In the genomic region with DNA sequence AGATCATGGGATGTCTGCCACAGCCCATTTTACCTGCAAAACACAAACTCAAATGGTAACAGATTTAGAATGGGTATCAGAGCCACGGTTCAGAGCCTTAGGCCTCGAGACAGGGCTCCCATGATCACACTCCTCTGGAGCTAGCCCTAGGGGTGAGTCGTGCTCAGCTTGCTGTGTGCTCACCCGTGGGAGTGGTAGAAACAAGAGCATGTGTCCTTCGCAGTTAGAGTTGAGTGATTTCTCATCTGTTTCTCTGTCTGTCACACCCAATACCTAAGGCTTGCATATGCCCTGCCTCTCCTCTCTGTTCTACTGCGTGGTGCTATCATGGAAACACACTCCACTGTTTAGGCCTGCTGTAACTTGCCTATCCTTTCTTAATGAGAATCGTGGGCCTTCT, we compare ENCODE assay signal across 27 mouse cellular contexts.
DNase-seq lines count a peak whose midpoint lies in the region; ATAC-seq and TF ChIP-seq lines count a peak whose summit lies in the region.
"Had no signal": no experiment of that assay in that cellular context is flagged by ENCODE, and none has a peak within 500 bp of the region (broad histone marks: within the 10 kb centered on the region; RNA-seq: fewer than 3 reads in every experiment).

No protein-coding gene starts in this region.

- peaks cover 21% of the 10 kb centered on the region for H3K4me1 ChIP-seq in hindbrain, embryonic 12.5 days
- H3K4me1 ChIP-seq in hindbrain, embryonic 14.5 days (replicated peaks; ENCODE audit: control insufficient read depth, insufficient read depth, low read length), result peaks cover 25% of the 10 kb centered on the region
- peaks cover 1% of the 10 kb centered on the region for H3K4me1 ChIP-seq in midbrain, embryonic 11.5 days (ENCODE audit: control insufficient read depth, insufficient read depth, low read length)
- peaks cover 10% of the 10 kb centered on the region; the same call in 1 of the 2 replicates for H3K4me1 ChIP-seq in midbrain, embryonic 14.5 days (ENCODE audit: control insufficient read depth, insufficient read depth, low read length)
- peaks cover 16% of the 10 kb centered on the region for H3K4me1 ChIP-seq in stomach, embryonic 16.5 days (ENCODE audit: control insufficient read depth, insufficient read depth, low read length)

- DNase-seq in hindbrain, embryonic 14.5 days (ENCODE audit: low spot score), result no peak
- DNase-seq in midbrain, embryonic 11.5 days (ENCODE audit: low spot score, missing footprints), result peak; percentile 68
- no peak for DNase-seq in midbrain, embryonic 14.5 days
- DNase-seq in Patski (ENCODE audit: low read depth, low spot score), result no peak
- DNase-seq in spleen, postnatal 10 days (ENCODE audit: low spot score in 2 of 2), result no peak
- no peak for DNase-seq in embryo, embryonic 11 days
- DNase-seq: adrenal gland, postnatal 25 days; cerebellum, adult 11-12 months; cerebellum, adult 9-11 months; gastrocnemius, postnatal 14 days; kidney, adult 8-10 months; kidney, postnatal 10 days; lung, embryonic 14.5 days; lung, postnatal 14 days; right cerebral cortex, postnatal 14 days had no signal

- CTCF ChIA-PET in Patski (lab: Charles Lee), result no interaction called here

- H3K9me3 ChIP-seq in hindbrain, embryonic 12.5 days (replicated peaks), result no peaks in the 10 kb centered on the region
- H3K9me3 ChIP-seq in hindbrain, embryonic 14.5 days (ENCODE audit: control insufficient read depth, low read length), result no peaks in the 10 kb centered on the region
- peaks cover 3% of the 10 kb centered on the region; the same call in 1 of the 2 replicates for H3K9me3 ChIP-seq in midbrain, embryonic 11.5 days (ENCODE audit: control insufficient read depth, low read length)
- no peaks in the 10 kb centered on the region for H3K9me3 ChIP-seq in midbrain, embryonic 14.5 days (ENCODE audit: control insufficient read depth, low read length)
- H3K9me3 ChIP-seq in stomach, embryonic 16.5 days (replicated peaks; ENCODE audit: control insufficient read depth, low read length), result no peaks in the 10 kb centered on the region
- H3K9me3 ChIP-seq: heart, embryonic 10.5 days; heart, embryonic 15.5 days; intestine, embryonic 15.5 days; liver, embryonic 15.5 days; neural tube, embryonic 13.5 days had no signal

- no peaks in the 10 kb centered on the region for H3K27me3 ChIP-seq in hindbrain, embryonic 12.5 days
- no peaks in the 10 kb centered on the region for H3K27me3 ChIP-seq in hindbrain, embryonic 14.5 days (ENCODE audit: control insufficient read depth, insufficient read depth, low read length)
- H3K27me3 ChIP-seq in midbrain, embryonic 11.5 days (ENCODE audit: control insufficient read depth, insufficient read depth, low read length), result no peaks in the 10 kb centered on the region
- H3K27me3 ChIP-seq in midbrain, embryonic 14.5 days (ENCODE audit: control insufficient read depth, insufficient read depth, low read length), result no peaks in the 10 kb centered on the region
- H3K27me3 ChIP-seq in Patski, result no peaks in the 10 kb centered on the region
- H3K27me3 ChIP-seq in stomach, embryonic 16.5 days (ENCODE audit: control insufficient read depth, insufficient read depth, low read length), result no peaks in the 10 kb centered on the region
- H3K27me3 ChIP-seq: CH12.LX; heart, embryonic 15.5 days; intestine, embryonic 15.5 days; limb, embryonic 12.5 days; liver, embryonic 15.5 days; neural tube, embryonic 13.5 days had no signal

- in situ Hi-C loops in Patski (cut with MboI; ENCODE audit: low pct_unique_long_range_greater_than_20kb), result no loop called here

- no peak overlapping the region for H3K4me2 ChIP-seq in hindbrain, embryonic 12.5 days (replicated peaks)
- no peak overlapping the region for H3K4me2 ChIP-seq in hindbrain, embryonic 14.5 days (replicated peaks)
- H3K4me2 ChIP-seq in midbrain, embryonic 11.5 days, result no peak overlapping the region
- H3K4me2 ChIP-seq in midbrain, embryonic 14.5 days (ENCODE audit: low read length), result no peak overlapping the region
- no peak overlapping the region for H3K4me2 ChIP-seq in stomach, embryonic 16.5 days (ENCODE audit: low read depth, low read length)
- H3K4me2 ChIP-seq: heart, embryonic 15.5 days; intestine, embryonic 15.5 days; limb, embryonic 12.5 days; liver, embryonic 15.5 days; lung, embryonic 14.5 days; neural tube, embryonic 13.5 days had no signal

- H3K4me3 ChIP-seq in hindbrain, embryonic 12.5 days, result no peak overlapping the region
- no peak overlapping the region for H3K4me3 ChIP-seq in hindbrain, embryonic 14.5 days (replicated peaks; ENCODE audit: low read length)
- no peak overlapping the region for H3K4me3 ChIP-seq in midbrain, embryonic 11.5 days (ENCODE audit: low read depth, low read length)
- no peak overlapping the region for H3K4me3 ChIP-seq in midbrain, embryonic 14.5 days (replicated peaks; ENCODE audit: low read depth, low read length)
- no peak overlapping the region for H3K4me3 ChIP-seq in stomach, embryonic 16.5 days (replicated peaks; ENCODE audit: low read length)
- H3K4me3 ChIP-seq: heart, embryonic 10.5 days; heart, embryonic 15.5 days; intestine, embryonic 15.5 days; left cerebral cortex, adult 2 months; limb, embryonic 12.5 days; liver, embryonic 15.5 days; neural tube, embryonic 13.5 days had no signal

- peak overlapping the region; percentile 8; the same call in 1 of the 2 replicates for H3K27ac ChIP-seq in hindbrain, embryonic 12.5 days
- H3K27ac ChIP-seq in hindbrain, embryonic 14.5 days, result no peak overlapping the region
- no peak overlapping the region for H3K27ac ChIP-seq in midbrain, embryonic 11.5 days (ENCODE audit: low read depth, low read length)
- H3K27ac ChIP-seq in midbrain, embryonic 14.5 days (replicated peaks; ENCODE audit: low read depth, low read length), result no peak overlapping the region
- peak overlapping the region; percentile 68; the same call in 1 of the 2 replicates for H3K27ac ChIP-seq in stomach, embryonic 16.5 days (ENCODE audit: low read length)
- H3K27ac ChIP-seq: heart, embryonic 10.5 days; heart, embryonic 15.5 days; hindbrain, postnatal 0 days; intestine, embryonic 15.5 days; left cerebral cortex, adult 2 months; limb, embryonic 12.5 days; liver, embryonic 15.5 days; neural tube, embryonic 13.5 days had no signal

- H3K36me3 ChIP-seq in hindbrain, embryonic 12.5 days, result no peaks in the 10 kb centered on the region
- no peaks in the 10 kb centered on the region for H3K36me3 ChIP-seq in hindbrain, embryonic 14.5 days (replicated peaks; ENCODE audit: control insufficient read depth, insufficient read depth)
- no peaks in the 10 kb centered on the region for H3K36me3 ChIP-seq in midbrain, embryonic 11.5 days (ENCODE audit: control insufficient read depth, insufficient read depth, low read length)
- no peaks in the 10 kb centered on the region for H3K36me3 ChIP-seq in midbrain, embryonic 14.5 days (ENCODE audit: control insufficient read depth, insufficient read depth, low read length)
- no peaks in the 10 kb centered on the region for H3K36me3 ChIP-seq in stomach, embryonic 16.5 days (ENCODE audit: control insufficient read depth, insufficient read depth, low read length)
- H3K36me3 ChIP-seq: heart, embryonic 15.5 days; intestine, embryonic 15.5 days; limb, embryonic 12.5 days; liver, embryonic 15.5 days; neural tube, embryonic 13.5 days had no signal

- no peak for TF ChIP-seq CTCF in Patski (IDR thresholded peaks at IDR 0.05)

- no peak for ATAC-seq in hindbrain, embryonic 12.5 days (ENCODE audit: low FRiP score)
- no peak for ATAC-seq in hindbrain, embryonic 14.5 days (ENCODE audit: low FRiP score)
- ATAC-seq in midbrain, embryonic 11.5 days (ENCODE audit: low FRiP score), result no peak
- ATAC-seq in midbrain, embryonic 14.5 days (ENCODE audit: low FRiP score, low TSS enrichment), result no peak
- ATAC-seq in Patski, result peak; percentile 31
- ATAC-seq in stomach, embryonic 16.5 days (ENCODE audit: insufficient read depth, low FRiP score), result peak; percentile 37; the same call in 1 of the 2 replicates
- ATAC-seq: forebrain, embryonic 16.5 days; intestine, embryonic 15.5 days had no signal

- WGBS in hindbrain, embryonic 12.5 days, result 82% methylated on average over 7 of the region's 7 CpGs
- WGBS in hindbrain, embryonic 14.5 days, result 71% methylated on average over 7 of the region's 7 CpGs
- WGBS in midbrain, embryonic 11.5 days, result 80% methylated on average over 7 of the region's 7 CpGs
- WGBS in midbrain, embryonic 14.5 days, result 75% methylated on average over 7 of the region's 7 CpGs
- WGBS in stomach, embryonic 16.5 days, result 63% methylated on average over 7 of the region's 7 CpGs

- POLR2A ChIA-PET in Patski (lab: Charles Lee), result no interaction called here

- H3K9ac ChIP-seq in hindbrain, embryonic 12.5 days, result no peak overlapping the region
- H3K9ac ChIP-seq in hindbrain, embryonic 14.5 days, result no peak overlapping the region
- H3K9ac ChIP-seq in midbrain, embryonic 11.5 days (ENCODE audit: low read length), result no peak overlapping the region
- H3K9ac ChIP-seq in midbrain, embryonic 14.5 days (replicated peaks; ENCODE audit: low read length), result no peak overlapping the region
- H3K9ac ChIP-seq in stomach, embryonic 16.5 days (ENCODE audit: low read length), result no peak overlapping the region
- H3K9ac ChIP-seq: heart, embryonic 15.5 days; intestine, embryonic 15.5 days; limb, embryonic 12.5 days; liver, embryonic 15.5 days; lung, embryonic 14.5 days; neural tube, embryonic 13.5 days had no signal

Comparison
In these comparisons a context has a peak if more than half of its experiments do, and no peak if none do; other contexts are left out.
1. H3K27ac ChIP-seq: peak in hindbrain, embryonic 12.5 days (single experiment) and stomach, embryonic 16.5 days (single experiment); none in hindbrain, embryonic 14.5 days (single experiment), midbrain, embryonic 11.5 days (single experiment) and midbrain, embryonic 14.5 days (single experiment).
2. ATAC-seq: peak in Patski (single experiment) and stomach, embryonic 16.5 days (single experiment); none in hindbrain, embryonic 12.5 days (single experiment), hindbrain, embryonic 14.5 days (single experiment), midbrain, embryonic 11.5 days (single experiment) and midbrain, embryonic 14.5 days (single experiment).